Mouse (Mus musculus) liver, embryonic 14.5 days (tissue): ENCODE results near the gene Ssx2ip. TPM values are rescaled to one million over a fixed set of nuclear protein-coding genes. Genes with fewer than 3 reads are reported as not detected.

Experiments
- ATAC-seq: fragments of 200-750 bp; cut with Nextera tagmentation; 2 replicates; pipeline ENCODE4 v1.8.0; 2017; ENCODE audit warnings: moderate number of reproducible peaks, mild to moderate bottlenecking, moderate library complexity; ENCODE audit not compliant: insufficient read depth
- DNase-seq, 3 experiments: peaks; one replicate each; pipeline ENCODE4 v3.0.0-alpha.2; 2012 to 2013; ENCODE audit warnings: low read depth in 3 of 3, low spot score in 3 of 3
- H3K27ac ChIP-seq: fragments of 300-500 bp; sonication (generic); 2 replicates; pipeline ENCODE4 v1.5.1; 2014; ENCODE audit warnings: moderate library complexity, mild to moderate bottlenecking, control low read depth, inconsistent platforms
- H3K27me3 ChIP-seq: fragments of 300-500 bp; sonication (generic); 2 replicates; pipeline ENCODE4 v1.6.1; 2014; ENCODE audit warnings: mild to moderate bottlenecking, low read length, moderate library complexity; ENCODE audit not compliant: control insufficient read depth, insufficient read depth
- H3K36me3 ChIP-seq: fragments of 300-500 bp; sonication (generic); replicated peaks from 2 replicates; pipeline ENCODE4 v1.6.1; 2014; ENCODE audit warnings: low read depth; ENCODE audit not compliant: control insufficient read depth, insufficient read depth
- H3K4me1 ChIP-seq, 2 experiments: fragments of 200-500 bp in 1 of 2; fragments of 300-500 bp in 1 of 2; sonication (generic) in 1 of 2; replicated peaks; 2 replicates each; pipeline ENCODE4 v1.6.1; 2012 to 2014; ENCODE audit warnings: antibody characterized with exemption in 1 of 2, inconsistent platforms in 1 of 2, low read length in 1 of 2; ENCODE audit not compliant: control insufficient read depth in 2 of 2, insufficient read depth in 2 of 2
- H3K4me2 ChIP-seq: fragments of 300-500 bp; sonication (generic); 2 replicates; pipeline ENCODE4 v1.6.1; 2014; ENCODE audit warnings: low read depth, mild to moderate bottlenecking, control low read depth, moderate library complexity
- H3K4me3 ChIP-seq, 2 experiments: fragments of 200-500 bp in 1 of 2; fragments of 300-500 bp in 1 of 2; sonication (generic) in 1 of 2; 2 replicates each; pipeline ENCODE4 v1.5.1; 2012 to 2014; ENCODE audit warnings: low read depth in 2 of 2, low read length in 2 of 2, mild to moderate bottlenecking in 2 of 2, control low read depth in 1 of 2, inconsistent platforms in 1 of 2, moderate library complexity in 1 of 2; ENCODE audit not compliant: insufficient read depth in 1 of 2
- H3K9ac ChIP-seq: fragments of 300-500 bp; sonication (generic); replicated peaks from 2 replicates; pipeline ENCODE4 v1.6.1; 2014; ENCODE audit warnings: mild to moderate bottlenecking, control low read depth, moderate library complexity
- H3K9me3 ChIP-seq: fragments of 300-500 bp; sonication (generic); 2 replicates; pipeline ENCODE4 v1.6.1; 2016; ENCODE audit warnings: low read length, mixed read lengths; ENCODE audit not compliant: control insufficient read depth
- CTCF ChIP-seq: IDR thresholded peaks from 2 replicates; pipeline ENCODE4 v1.5.1; 2016; ENCODE audit warnings: antibody characterized with exemption, low read depth, control low read depth
- EP300 ChIP-seq: IDR thresholded peaks from 2 replicates; pipeline ENCODE4 v1.6.1; 2016; ENCODE audit warnings: antibody characterized with exemption, low read depth
- WGBS: fragments of 180-500 bp; shearing (Covaris S2); extraction: QIAGEN DNeasy Blood & Tissue Kit; methylation state at CpG from one replicate; pipeline ENCODE4 v1.1.7; 2014; ENCODE audit not compliant: insufficient replicate concordance; 5-methylcytosine and 5-hydroxymethylcytosine counted together
- polyA plus RNA-seq, 2 experiments: library from polyadenylated mRNA; depleted of rRNA in 1 of 2; stranded (reverse) in 1 of 2; unstranded in 1 of 2; fragments of >200 nt; fragmentation: Nextera tagmentation in 1 of 2; extraction: Ambion mirVana in 1 of 2; gene quantifications; 2 replicates each; pipeline versions ENCODE4 v1.2.1 to v1.2.3; 2012 to 2014

Ssx2ip gene
- polyA plus RNA-seq, 2 experiments: 34.9 to 96.2 TPM

- ATAC-seq (no peak), DNase-seq (no peak)
- Histone ChIP-seq H3K9me3 (no peaks in the 10 kb centered on the region), H3K4me2 (no peak overlapping the region), H3K4me3 (no peak overlapping the region), H3K27ac (no peak overlapping the region), H3K9ac (no peak overlapping the region), H3K27me3 (no peaks in the 10 kb centered on the region), H3K36me3 (peaks cover 19% of the 10 kb centered on the region), H3K4me1 (peaks cover 9 to 10% of the 10 kb centered on the region in 2 experiments)
- no peak for TF ChIP-seq CTCF
- no peak for TF ChIP-seq EP300
- WGBS: 90% methylated on average over 5 of the region's 5 CpGs
These were observed 42.7 kb downstream of the Ssx2ip start for GRCm38 (mm10) chr3:146447156-146447555.

GRCm38 (mm10) chr3:146447598-146447997 is 43.2 kb downstream of the Ssx2ip start:
- WGBS: 85% methylated on average over 3 of the region's 3 CpGs
- Histone ChIP-seq H3K9ac (no peak overlapping the region), H3K27ac (no peak overlapping the region), H3K4me3 (no peak overlapping the region), H3K4me2 (no peak overlapping the region), H3K36me3 (peaks cover 15% of the 10 kb centered on the region), H3K4me1 (peaks cover 9 to 10% of the 10 kb centered on the region in 2 experiments), H3K9me3 (no peaks in the 10 kb centered on the region), H3K27me3 (no peaks in the 10 kb centered on the region)
- DNase-seq: no peak
- TF ChIP-seq CTCF: no peak
- TF ChIP-seq EP300: no peak
- no peak for ATAC-seq

DNA sequence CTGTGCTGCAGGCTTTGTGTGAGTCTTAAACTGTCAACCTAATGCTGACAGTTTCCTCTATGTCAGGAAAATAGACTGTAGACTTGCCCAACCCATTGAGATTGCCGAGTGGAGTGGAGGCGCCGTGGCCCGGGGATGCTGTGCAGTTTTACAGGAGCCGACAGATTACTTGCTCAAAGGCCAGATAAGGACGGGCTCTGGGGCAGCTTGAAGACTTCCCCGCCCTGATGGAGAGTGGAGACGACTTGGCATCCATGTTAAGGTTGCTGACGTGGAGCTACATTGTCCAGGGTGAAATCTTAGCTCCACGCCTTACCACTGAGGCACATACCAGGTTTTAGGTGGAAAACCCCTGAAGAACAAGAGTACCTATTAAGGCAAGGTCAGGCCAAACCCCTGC is 43.9 kb downstream of the Ssx2ip start:
- 52% methylated on average over 10 of the region's 10 CpGs for WGBS
- Histone ChIP-seq H3K4me1 (peaks cover 9 to 10% of the 10 kb centered on the region in 2 experiments), H3K9me3 (no peaks in the 10 kb centered on the region), H3K27me3 (no peaks in the 10 kb centered on the region), H3K4me3 (no peak overlapping the region), H3K9ac (no peak overlapping the region), H3K36me3 (peaks cover 8% of the 10 kb centered on the region), H3K4me2 (no peak overlapping the region), H3K27ac (no peak overlapping the region)
- TF ChIP-seq CTCF: no peak
- TF ChIP-seq EP300: no peak
- no peak for DNase-seq
- ATAC-seq: no peak

GRCm38 (mm10) chr3:146448969-146449368 is 44.5 kb downstream of the Ssx2ip start:
- Histone ChIP-seq H3K4me2 (no peak overlapping the region), H3K27ac (no peak overlapping the region), H3K4me3 (no peak overlapping the region), H3K4me1 (peaks cover 9 to 10% of the 10 kb centered on the region in 2 experiments), H3K9ac (no peak overlapping the region), H3K36me3 (peaks cover 2% of the 10 kb centered on the region), H3K27me3 (no peaks in the 10 kb centered on the region), H3K9me3 (no peaks in the 10 kb centered on the region)
- TF ChIP-seq EP300 (no peak), CTCF (no peak)
- no peak for ATAC-seq
- no peak for DNase-seq
- WGBS: 56% methylated on average over 6 of the region's 6 CpGs

- ATAC-seq: no peak
- TF ChIP-seq EP300: no peak
- TF ChIP-seq CTCF: no peak
- no peaks in the 10 kb centered on the region for H3K9me3 ChIP-seq
- peak within 1 kb of the TSS; percentile 78 for H3K4me2 ChIP-seq
- H3K4me3 ChIP-seq: peak within 1 kb of the TSS; percentile 61 to 80
- peaks cover 9 to 10% of the 10 kb centered on the region in 2 experiments for H3K4me1 ChIP-seq
- H3K36me3 ChIP-seq: no peaks in the 10 kb centered on the region
- peak within 1 kb of the TSS; percentile 48 for H3K27ac ChIP-seq
- no peaks in the 10 kb centered on the region for H3K27me3 ChIP-seq
- WGBS: 51% methylated on average over 9 of the region's 9 CpGs
- peak within 1 kb of the TSS; percentile 72 for H3K9ac ChIP-seq
- DNase-seq: no peak
These were observed 45.4 kb downstream of the Ssx2ip start, which contains the start of gene Ctbs for GRCm38 (mm10) chr3:146449745-146450250. Ctbs (plus strand) TSS chr3:146449795.
